Mouse (Mus musculus) naive thymus-derived CD4-positive, alpha-beta T cell, adult 2 months (primary cell): ENCODE measurements around the gene Samd3.

Source experiments
- DNase-seq: peaks from one replicate; pipeline ENCODE4 v3.0.0-alpha.2; 2011; ENCODE audit warnings: low read depth

Gene Samd3

GRCm38 (mm10) chr10:26229488-26229887, at the start of gene Samd3:
Gene Samd3 (plus strand): TSS chr10:26229707.
- peak; percentile 10 for DNase-seq

DNA sequence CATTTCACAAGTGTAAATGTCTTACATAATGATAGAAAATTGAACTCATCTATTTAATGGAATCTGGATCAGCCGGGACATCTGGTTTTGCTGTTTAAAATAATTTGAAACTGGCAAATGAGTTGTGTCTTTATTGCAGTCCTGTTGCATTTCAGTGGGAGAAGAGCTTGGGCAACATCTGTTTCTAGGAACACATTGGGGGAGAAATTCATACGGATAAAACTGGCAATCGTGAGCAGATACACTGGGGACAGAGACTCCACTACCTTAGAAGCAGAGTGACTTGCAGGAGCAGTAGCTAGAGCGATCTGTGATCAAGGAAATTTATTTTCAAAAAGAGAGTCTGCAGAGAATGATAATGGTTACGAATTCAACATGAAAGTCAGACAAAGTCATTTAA, 44.2 kb upstream of the Samd3 start:
- no peak for DNase-seq

- DNase-seq = no peak
These were observed 38.7 kb upstream of the Samd3 start for GRCm38 (mm10) chr10:26190811-26191210.

GRCm38 (mm10) chr10:26194892-26195291, 34.6 kb upstream of the Samd3 start:
- no peak for DNase-seq

- DNase-seq = no peak
These were observed 26.7 kb upstream of the Samd3 start for GRCm38 (mm10) chr10:26202708-26203368.

- no peak for DNase-seq
These were observed 8.8 kb upstream of the Samd3 start for GRCm38 (mm10) chr10:26220729-26221128.

GRCm38 (mm10) chr10:26226241-26226640, 3.3 kb upstream of the Samd3 start:
- DNase-seq = no peak

DNA sequence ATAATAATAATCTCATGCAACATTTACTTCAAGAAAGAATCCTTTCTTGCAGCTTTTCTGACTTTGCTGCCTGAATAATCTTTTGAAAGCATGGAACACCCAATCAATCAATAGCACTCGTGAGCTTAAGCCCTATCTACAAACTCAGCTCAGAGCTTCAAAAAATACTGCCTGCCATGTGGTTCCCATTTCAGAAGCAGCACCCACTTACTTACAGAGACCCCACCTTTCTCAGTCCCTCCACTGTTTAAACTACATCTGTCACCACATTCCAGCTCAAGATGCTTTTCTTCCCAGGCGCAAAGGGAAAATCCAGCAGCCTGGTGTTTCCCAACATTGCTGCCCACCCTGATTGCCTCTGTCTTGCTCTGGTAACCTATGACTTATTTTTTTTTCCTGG, 2.8 kb upstream of the Samd3 start:
- no peak for DNase-seq

GRCm38 (mm10) chr10:26228187-26228586, 1.3 kb upstream of the Samd3 start:
- DNase-seq = no peak

- no peak for DNase-seq
These were observed 2.7 kb downstream of the Samd3 start for GRCm38 (mm10) chr10:26232071-26232653.

GRCm38 (mm10) chr10:26238559-26238958, 9.1 kb downstream of the Samd3 start:
- no peak for DNase-seq

GRCm38 (mm10) chr10:26239090-26239489, 9.6 kb downstream of the Samd3 start:
- DNase-seq = no peak

GRCm38 (mm10) chr10:26243203-26243602, 13.7 kb downstream of the Samd3 start:
- no peak for DNase-seq

GRCm38 (mm10) chr10:26244466-26244865, 15.0 kb downstream of the Samd3 start:
- DNase-seq = no peak

- DNase-seq = no peak
These were observed 20.1 kb downstream of the Samd3 start for GRCm38 (mm10) chr10:26249426-26250165.

DNA sequence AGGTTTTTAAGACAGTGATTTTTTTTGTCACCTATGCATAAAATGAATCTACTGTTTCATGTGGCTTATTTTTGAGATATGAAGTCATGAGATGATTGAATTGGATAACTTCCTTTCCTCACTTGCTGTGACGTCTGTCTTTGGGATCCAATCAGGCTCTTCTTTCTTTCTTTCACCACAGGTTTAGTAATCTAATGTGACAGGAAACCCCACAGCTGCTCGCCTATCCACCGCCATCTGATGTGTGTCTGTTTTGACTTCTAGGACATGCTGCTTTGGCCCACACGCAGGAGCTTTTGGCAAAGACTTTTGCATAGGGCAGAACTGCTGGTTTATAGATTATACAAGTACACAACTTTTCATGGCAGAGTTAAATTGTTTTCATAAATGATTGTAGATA, 30.4 kb downstream of the Samd3 start:
- DNase-seq = peak; percentile 21

- no peak for DNase-seq
These were observed 34.4 kb downstream of the Samd3 start for GRCm38 (mm10) chr10:26263744-26264459.

- DNase-seq = no peak
These were observed 45.9 kb downstream of the Samd3 start for GRCm38 (mm10) chr10:26275414-26275813.

- DNase-seq = no peak
These were observed 50.5 kb downstream of the Samd3 start for GRCm38 (mm10) chr10:26280009-26280408.

DNA sequence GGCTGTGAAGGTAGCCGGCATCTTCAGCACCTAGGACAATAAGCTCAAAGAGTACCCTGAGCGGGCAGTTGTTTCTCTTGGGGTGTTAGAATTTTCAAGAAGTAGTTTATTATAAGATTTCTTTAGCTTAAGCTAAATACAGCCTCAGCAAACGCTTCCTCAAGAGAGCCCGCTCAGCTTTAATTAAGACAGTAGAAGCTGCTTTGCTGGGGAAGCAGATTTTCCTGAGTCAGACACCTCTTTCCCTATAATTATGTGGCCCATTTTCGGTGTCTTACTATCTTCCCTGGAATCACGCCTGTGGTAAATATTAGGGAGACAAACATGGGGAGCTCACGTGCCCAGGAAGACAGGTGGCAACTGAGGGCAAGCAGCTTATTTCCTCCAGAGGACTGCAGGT, 57.6 kb downstream of the Samd3 start:
- DNase-seq = no peak

- no peak for DNase-seq
These were observed 67.7 kb downstream of the Samd3 start for GRCm38 (mm10) chr10:26297200-26297599.

GRCm38 (mm10) chr10:26297626-26298025, 68.1 kb downstream of the Samd3 start:
- no peak for DNase-seq

GRCm38 (mm10) chr10:26302336-26302735, 72.8 kb downstream of the Samd3 start:
- DNase-seq = no peak
